Mouse (Mus musculus) testis, postnatal 14 days (tissue): ENCODE data around the gene Lrrc36.
A peak's percentile ranks its signal among the peaks of the same experiment; 100 is the strongest.

Source experiments
- DNase-seq: peaks from one replicate; pipeline ENCODE4 v3.0.0; 2021; ENCODE audit warnings: low spot score

The Lrrc36 gene

DNA sequence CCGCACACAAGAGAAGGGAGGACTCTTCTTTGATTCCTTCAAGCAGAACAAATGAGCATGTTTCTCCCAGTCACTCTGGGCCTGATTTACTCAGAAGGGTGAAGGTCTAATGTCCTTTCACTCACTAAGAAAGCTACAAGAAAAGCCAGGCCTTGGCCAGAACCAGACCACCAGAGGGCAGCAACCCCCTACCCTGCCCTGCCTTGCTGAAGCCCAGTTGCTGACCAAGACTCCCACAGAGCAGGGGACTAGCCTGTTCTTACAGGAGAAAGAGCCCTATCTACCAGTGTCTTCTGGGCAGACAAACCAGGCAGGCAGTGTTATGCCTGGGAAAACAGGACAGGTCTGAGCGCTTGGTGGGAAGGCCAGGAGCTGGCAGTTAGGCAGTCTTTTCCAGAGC is 71.0 kb downstream of the Lrrc36 start:
- no peak for DNase-seq

DNA sequence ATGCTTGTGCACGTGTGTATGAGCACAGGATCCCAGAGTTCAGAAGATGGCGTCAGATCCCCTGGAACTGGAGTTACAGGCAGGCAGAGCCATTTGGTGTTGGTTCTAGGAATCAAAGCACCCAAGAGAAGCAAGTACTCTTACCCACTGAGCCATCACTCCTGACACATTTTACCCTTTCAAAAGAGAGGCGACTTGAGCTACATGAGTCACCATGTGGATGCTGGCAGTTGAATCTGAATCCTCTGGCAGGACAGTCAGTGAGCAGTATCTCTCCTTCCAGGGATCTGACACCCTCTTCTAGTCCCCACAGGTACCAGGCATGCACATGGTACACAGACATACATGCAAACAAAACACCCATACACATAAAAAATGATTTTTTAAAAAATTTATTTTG is 74.7 kb downstream of the Lrrc36 start:
- no peak for DNase-seq

DNA sequence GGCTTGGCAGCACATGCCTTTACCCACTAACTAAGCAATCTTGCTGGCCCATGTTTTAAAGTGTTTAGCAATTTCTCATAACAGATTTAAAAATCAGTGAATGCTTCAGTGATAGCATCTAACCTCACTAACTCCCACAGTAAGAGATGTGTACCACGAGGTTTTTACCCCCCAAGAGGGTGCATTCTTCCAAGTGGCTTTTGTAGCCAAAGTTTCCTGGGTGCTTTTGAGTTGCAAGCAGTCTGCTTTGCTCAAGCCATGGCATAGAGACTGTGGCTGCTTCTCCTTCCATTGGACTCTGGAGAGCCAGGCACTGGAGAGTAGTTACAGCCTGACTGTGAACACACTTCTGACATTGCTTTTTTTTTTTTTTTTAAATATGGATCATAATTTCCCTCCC is 75.9 kb downstream of the Lrrc36 start:
- no peak for DNase-seq

DNA sequence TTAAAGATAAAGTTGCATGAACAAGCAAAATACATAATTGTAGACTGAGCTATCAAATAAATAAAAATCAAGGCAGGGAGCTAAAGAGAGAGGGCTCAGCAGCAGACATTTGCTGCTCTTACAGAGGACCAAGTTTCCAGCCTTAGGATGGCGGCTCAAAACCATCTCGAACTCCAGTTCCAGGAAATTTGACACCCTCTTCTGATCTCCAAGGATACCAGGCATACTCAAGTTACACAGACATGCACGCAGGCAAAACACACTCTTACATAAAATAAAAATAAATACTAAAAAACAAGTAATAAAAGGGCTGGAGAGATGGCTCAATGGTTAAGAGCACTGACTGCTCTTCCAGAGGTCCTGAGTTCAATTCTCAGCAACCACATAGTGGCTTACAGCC is 80.1 kb downstream of the Lrrc36 start:
- DNase-seq = no peak

DNA sequence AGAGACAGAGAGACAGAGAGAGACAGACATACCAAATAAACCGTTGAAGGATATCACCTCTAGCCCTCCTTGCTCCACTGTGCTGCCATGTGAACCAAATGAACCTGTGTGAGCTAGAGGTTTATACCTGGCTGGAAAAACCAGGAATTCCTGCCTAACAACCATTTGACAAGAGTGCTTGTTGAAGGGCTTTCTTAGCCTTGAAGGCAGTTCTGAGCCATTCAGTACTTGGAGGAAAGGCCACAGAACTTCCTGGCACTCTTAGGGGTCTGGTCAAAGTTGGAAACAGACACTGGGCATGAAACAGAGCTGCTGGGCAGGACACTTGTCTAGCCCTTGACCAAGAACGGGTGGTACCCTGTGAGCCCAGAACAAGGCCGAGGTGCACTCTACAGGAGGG is 81.2 kb downstream of the Lrrc36 start:
- DNase-seq = no peak

DNA sequence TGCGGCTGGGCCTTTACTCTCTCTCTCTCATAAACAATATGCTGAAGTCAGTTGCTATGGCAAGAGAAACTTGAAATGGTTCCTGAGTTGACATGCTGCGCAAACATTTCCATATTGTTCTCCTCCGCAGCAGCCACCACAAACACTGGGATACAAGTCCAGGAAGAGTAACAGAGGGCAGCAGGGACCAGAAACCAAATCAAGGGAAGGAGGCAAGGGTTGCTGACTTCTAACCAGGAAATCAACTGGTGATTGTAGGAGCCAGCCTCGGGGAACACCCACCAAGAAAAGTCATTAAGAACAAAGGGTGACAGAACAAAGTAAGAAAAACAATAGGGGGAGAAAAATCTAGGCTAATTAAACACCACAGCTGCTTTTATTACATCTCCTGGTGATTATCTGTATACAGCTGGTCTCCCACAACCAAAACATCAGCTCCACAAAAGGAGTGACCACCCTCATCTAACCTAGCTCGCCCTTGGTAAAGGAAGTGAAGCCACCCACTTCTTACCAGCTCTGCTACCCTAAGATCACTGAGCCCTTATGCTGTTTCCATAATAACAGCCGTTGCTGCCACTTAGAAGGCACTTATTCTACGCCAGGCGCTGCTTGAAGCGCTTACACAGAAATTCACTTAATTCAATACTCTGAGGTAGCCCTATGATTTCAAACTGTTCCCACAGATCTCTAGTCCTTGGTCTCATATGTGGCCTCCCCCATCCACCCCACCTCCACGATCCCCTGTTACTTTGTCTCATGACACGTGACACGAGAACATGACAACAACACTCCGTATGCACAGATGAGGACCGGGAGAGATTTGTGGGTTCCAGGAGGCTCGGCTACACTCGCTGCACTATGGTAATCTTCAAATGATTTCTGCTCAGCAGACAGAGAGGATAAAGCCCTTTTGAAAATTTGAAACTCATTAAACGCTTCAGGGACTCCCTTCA is 82.3 kb downstream of the Lrrc36 start:
- DNase-seq = no peak

DNA sequence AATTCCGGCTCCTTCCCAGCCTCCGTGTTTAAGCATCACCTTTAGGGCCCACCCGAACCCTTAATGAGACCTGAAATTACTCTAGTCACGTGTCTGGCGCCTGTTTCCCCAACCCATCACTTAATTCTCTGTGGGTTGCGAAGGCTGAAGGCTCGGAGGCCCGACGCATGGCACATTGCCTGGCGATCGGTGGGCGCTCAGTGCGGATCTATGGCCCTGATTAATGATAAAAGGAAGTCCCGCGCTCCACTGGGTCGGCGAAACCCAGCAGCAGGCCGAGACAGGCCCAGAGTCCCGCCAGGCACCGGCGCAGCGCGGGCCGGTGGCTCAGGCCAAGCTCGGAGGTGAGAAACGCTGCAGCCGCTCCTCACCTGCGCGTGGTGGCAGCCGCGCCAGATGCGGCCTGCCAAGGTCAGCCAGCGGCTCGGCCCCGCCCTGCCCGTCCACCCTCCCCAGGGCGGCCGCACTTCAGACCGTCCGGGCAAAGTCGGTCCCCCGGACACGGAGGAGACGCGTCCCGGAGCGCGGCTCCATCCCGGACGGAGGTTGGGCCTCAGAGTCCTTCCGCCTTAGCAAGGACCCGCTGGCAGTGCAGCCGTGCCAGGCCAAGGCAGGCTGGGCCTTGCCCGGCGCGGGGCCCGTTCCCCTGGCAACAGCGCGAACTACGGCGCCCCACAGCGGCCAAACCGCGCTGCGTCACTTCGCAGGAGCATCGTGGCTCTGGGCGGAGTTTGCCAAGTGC is 83.2 kb downstream of the Lrrc36 start, which contains the start of gene Zdhhc1:
TSS of gene Zdhhc1 (minus strand) at position 464 of the 742 bp plus-strand sequence.
- peak; percentile 92 for DNase-seq

DNA sequence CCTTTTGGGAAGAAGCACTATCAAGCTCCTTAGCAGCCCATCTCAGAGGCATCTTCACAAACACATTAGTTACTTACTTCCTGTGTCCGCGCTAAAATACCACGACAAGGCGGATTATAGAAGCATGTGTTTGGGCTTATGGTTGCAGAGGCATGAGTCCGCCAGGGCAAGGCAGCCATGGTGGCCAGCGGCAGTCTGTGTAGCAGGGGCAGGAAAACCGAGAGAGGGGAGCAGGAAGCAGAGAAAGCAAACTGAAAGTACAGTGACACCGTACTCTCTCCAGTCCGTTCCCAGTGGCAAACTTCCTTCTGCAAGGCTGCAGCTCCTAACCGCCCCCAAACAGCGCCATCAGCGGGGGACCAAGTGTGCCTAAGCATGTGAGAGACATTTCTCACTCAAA is 86.4 kb downstream of the Lrrc36 start:
- DNase-seq = no peak

DNA sequence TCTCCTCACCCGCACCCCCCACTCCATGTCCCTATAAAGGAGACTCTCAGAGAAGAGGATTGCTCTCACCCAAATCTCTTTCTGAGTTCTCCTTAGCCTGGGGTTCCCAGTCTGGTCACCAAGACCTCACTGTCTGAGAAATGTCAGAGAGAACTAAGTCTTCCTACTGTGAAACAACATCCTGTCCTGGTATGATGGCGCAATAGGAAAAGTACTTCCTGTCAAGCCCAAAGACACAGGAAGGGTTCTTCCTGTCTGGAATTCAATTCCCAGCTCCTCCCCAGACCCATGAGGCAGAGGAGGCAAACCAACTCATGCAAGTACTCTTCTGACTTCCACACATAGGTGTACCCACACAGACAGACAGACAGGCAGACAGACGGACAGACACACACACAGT is 91.2 kb downstream of the Lrrc36 start:
- DNase-seq = no peak

DNA sequence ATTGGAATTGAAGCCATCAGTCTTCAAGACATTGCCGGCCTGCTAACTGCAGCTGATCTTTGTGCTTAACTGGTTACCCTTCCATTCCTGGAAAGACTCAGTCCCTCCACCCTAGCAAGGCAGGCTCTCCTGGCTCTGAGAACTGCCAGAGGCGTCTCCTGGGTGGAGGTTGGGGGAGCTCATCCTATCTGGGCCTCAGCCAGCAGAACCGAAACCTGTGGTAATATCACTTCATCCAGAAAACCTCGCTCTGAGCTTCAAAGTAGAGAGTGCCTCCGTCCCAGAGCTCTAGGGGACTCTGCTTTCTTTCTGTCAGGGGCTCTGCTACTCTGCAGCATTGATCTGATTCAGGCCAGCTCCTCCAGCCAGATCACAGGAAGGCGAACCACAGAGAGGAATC is 93.6 kb downstream of the Lrrc36 start:
- no peak for DNase-seq

DNA sequence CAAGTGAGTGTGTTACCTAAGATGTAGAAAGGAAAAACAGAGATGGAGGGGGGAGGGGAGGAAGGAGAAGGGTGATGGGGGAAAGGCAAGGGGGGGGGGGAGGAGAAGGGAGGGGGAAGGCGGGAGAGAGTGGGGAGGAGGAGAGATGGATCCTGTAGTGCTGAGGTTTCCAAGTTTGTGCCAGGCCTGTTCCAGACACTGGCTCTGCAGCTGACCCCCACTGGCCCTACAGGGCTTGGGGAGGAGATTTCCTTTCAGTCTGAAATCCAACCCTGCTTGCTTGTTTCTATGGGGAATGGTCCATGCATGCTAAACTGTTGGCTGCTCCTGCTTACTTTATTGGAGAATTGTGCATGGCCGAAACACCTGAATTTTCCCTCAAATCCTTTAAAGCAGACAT is 95.4 kb downstream of the Lrrc36 start:
- DNase-seq = no peak

DNA sequence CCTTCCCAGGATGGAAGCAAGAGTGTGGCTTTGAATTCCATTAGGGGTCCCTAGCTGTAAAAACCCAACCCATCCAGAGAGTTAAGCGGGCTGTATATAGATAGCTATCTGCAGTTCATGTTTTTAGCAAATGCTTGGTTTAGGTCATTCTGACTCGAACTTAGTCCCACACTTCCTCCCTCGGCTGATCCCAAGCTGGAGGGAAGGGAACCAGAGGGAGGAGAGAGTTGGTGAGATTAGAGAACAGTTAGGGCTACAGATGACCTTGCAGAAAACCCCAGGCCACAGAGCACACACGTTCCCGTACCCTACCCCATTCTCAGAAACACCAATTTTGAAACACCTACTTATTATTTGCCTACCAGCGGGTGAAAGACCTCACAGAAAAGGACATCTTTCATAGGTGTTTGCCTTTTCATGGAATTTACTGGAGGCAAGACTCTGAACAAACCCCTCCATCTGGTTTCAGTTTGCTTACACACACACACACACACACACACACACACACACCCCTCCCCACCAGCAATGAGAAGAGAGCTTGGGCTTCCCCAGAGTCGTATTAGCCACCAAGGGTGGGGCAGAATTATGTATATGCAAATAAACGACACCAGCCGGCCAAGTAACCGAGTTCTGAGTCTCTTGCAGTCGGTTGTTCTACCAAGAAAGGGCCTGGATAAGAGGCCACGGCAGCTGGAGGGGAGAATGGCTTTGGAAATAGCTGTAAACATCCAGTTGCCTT is 96.8 kb downstream of the Lrrc36 start:
- no peak for DNase-seq
